Mouse (Mus musculus) C2C12 (cell line): ENCODE data around the gene Zkscan16. TPM values are rescaled to one million over a fixed set of nuclear protein-coding genes. Genes with fewer than 3 reads are reported as not detected.

Experiments used
- H3K27me3 ChIP-seq: one replicate; pipeline ENCODE4 v1.6.1; 2011; ENCODE audit not compliant: control insufficient read depth, insufficient read depth, insufficient read length
- H3K36me3 ChIP-seq: one replicate; pipeline ENCODE4 v1.6.1; 2011; ENCODE audit not compliant: control insufficient read depth, insufficient read depth
- H3K4me3 ChIP-seq: one replicate; pipeline ENCODE4 v1.5.1; 2011; ENCODE audit warnings: mild to moderate bottlenecking, control low read depth; ENCODE audit not compliant: poor library complexity, insufficient read depth, severe bottlenecking
- H3K79me2 ChIP-seq: one replicate; pipeline ENCODE4 v1.6.1; 2011; ENCODE audit not compliant: control insufficient read depth, insufficient read depth
- H3K79me3 ChIP-seq: one replicate; pipeline ENCODE4 v1.6.1; 2011; ENCODE audit warnings: low read depth, control low read depth
- H3ac ChIP-seq: one replicate; pipeline ENCODE3; 2011; ENCODE audit warnings: low read depth; ENCODE audit not compliant: control insufficient read depth, insufficient read length
- CEBPB ChIP-seq: IDR thresholded peaks from one replicate; pipeline ENCODE4 v1.6.1; 2011; ENCODE audit warnings: low read depth, mild to moderate bottlenecking, control low read depth, moderate library complexity
- CTCF ChIP-seq: IDR thresholded peaks from one replicate; pipeline ENCODE4 v1.5.1; 2011; ENCODE audit not compliant: control insufficient read depth, insufficient read depth, insufficient read length
- FOSL1 ChIP-seq: IDR thresholded peaks from one replicate; pipeline ENCODE4 v1.8.0; 2011; ENCODE audit warnings: mild to moderate bottlenecking, low read length; ENCODE audit not compliant: poor library complexity, insufficient read depth, severe bottlenecking
- MAX ChIP-seq: IDR thresholded peaks from one replicate; pipeline ENCODE4 v1.6.1; 2011; ENCODE audit warnings: mild to moderate bottlenecking, control low read depth
- MYOD1 ChIP-seq: IDR thresholded peaks from one replicate; pipeline ENCODE4 v1.6.1; 2011; ENCODE audit warnings: low read depth; ENCODE audit not compliant: control insufficient read depth, insufficient read length
- MYOG ChIP-seq: IDR thresholded peaks from one replicate; pipeline ENCODE4 v1.6.1; 2011; ENCODE audit not compliant: control insufficient read depth, insufficient read length; ENCODE audit errors: extremely low read depth
- USF1 ChIP-seq: IDR thresholded peaks from one replicate; pipeline ENCODE4 v1.6.1; 2011; ENCODE audit warnings: low read depth, mild to moderate bottlenecking, control low read depth, moderate library complexity
- long read RNA-seq, 2 experiments: library from polyadenylated mRNA; unstranded; transcript quantifications; one replicate each; pipeline ENCODE4 v2.0.0; 2019 to 2020
- polyA plus RNA-seq: library from polyadenylated mRNA; unstranded; fragments of >200 nt; fragmentation: generic; extraction: Trizol; gene quantifications from one replicate; pipeline ENCODE4 v1.2.1, GENCODE M21; 2012; ENCODE audit warnings: missing spikeins

Gene Zkscan16
- polyA plus RNA-seq: 0.01 TPM
- long read RNA-seq, experiment 1, partial matches to known transcripts: 1 of 1 reads
- long read RNA-seq, experiment 1, other reads (novel, unspliced or antisense): 0 of 1 reads
- long read RNA-seq, experiment 2: 0 reads

- no peak within 1 kb of the TSS for H3K4me3 ChIP-seq
- H3ac ChIP-seq: peak within 1 kb of the TSS; percentile 59
- TF ChIP-seq MYOG: no peak
- TF ChIP-seq USF1: no peak
- TF ChIP-seq FOSL1: no peak
- TF ChIP-seq MAX: no peak
- no peak for TF ChIP-seq CEBPB
- no peak for TF ChIP-seq MYOD1
- no peak for TF ChIP-seq CTCF
- no peaks in the 10 kb centered on the region for H3K79me3 ChIP-seq
- no peaks in the 10 kb centered on the region for H3K79me2 ChIP-seq
- peaks cover 26% of the 10 kb centered on the region for H3K27me3 ChIP-seq
- H3K36me3 ChIP-seq: no peaks in the 10 kb centered on the region
Observed at GRCm38 (mm10) chr4:58943420-58944205, at the start of gene Zkscan16. Zkscan16 (plus strand) TSS chr4:58943628.

- Histone ChIP-seq H3K27me3 (no peaks in the 10 kb centered on the region), H3ac (no peak overlapping the region), H3K4me3 (no peak overlapping the region), H3K36me3 (no peaks in the 10 kb centered on the region), H3K79me2 (peaks cover 99% of the 10 kb centered on the region), H3K79me3 (peaks cover 75% of the 10 kb centered on the region)
- TF ChIP-seq FOSL1 (no peak), USF1 (no peak), CTCF (no peak), MAX (no peak), MYOG (no peak)
Observed at GRCm38 (mm10) chr4:58894399-58894798, 49.0 kb upstream of the Zkscan16 start.

GRCm38 (mm10) chr4:58897436-58897835 lies 46.0 kb upstream of the Zkscan16 start:
- Histone ChIP-seq H3K79me3 (peaks cover 84% of the 10 kb centered on the region), H3ac (no peak overlapping the region), H3K36me3 (no peaks in the 10 kb centered on the region), H3K79me2 (peaks cover 99% of the 10 kb centered on the region), H3K27me3 (no peaks in the 10 kb centered on the region), H3K4me3 (no peak overlapping the region)
- no peak for TF ChIP-seq FOSL1

GRCm38 (mm10) chr4:58898318-58898717 lies 45.1 kb upstream of the Zkscan16 start:
- Histone ChIP-seq H3K27me3 (no peaks in the 10 kb centered on the region), H3ac (no peak overlapping the region), H3K36me3 (no peaks in the 10 kb centered on the region), H3K79me3 (peaks cover 86% of the 10 kb centered on the region), H3K79me2 (peaks cover 99% of the 10 kb centered on the region), H3K4me3 (no peak overlapping the region)
- no peak for TF ChIP-seq CTCF
- TF ChIP-seq MAX: no peak

- no peaks in the 10 kb centered on the region for H3K27me3 ChIP-seq
- H3ac ChIP-seq: no peak overlapping the region
- TF ChIP-seq MAX (no peak), CEBPB (no peak), MYOG (no peak), USF1 (no peak), FOSL1 (no peak), CTCF (no peak), MYOD1 (no peak)
- H3K79me2 ChIP-seq: peaks cover 100% of the 10 kb centered on the region
- no peak overlapping the region for H3K4me3 ChIP-seq
- peaks cover 90% of the 10 kb centered on the region for H3K79me3 ChIP-seq
- no peaks in the 10 kb centered on the region for H3K36me3 ChIP-seq
Observed at GRCm38 (mm10) chr4:58907453-58907852, 36.0 kb upstream of the Zkscan16 start.

- H3K27me3 ChIP-seq: no peaks in the 10 kb centered on the region
- H3K79me2 ChIP-seq: peaks cover 76% of the 10 kb centered on the region
- TF ChIP-seq MAX: no peak
- no peak for TF ChIP-seq MYOG
- no peak for TF ChIP-seq CTCF
- no peak for TF ChIP-seq MYOD1
- TF ChIP-seq FOSL1: no peak
- peak; percentile 52 for TF ChIP-seq CEBPB
- TF ChIP-seq USF1: no peak
- H3K36me3 ChIP-seq: no peaks in the 10 kb centered on the region
- peaks cover 62% of the 10 kb centered on the region for H3K79me3 ChIP-seq
- H3ac ChIP-seq: peak overlapping the region; percentile 95
- peak overlapping the region; percentile 82 for H3K4me3 ChIP-seq
Observed at GRCm38 (mm10) chr4:58910175-58911068, 33.0 kb upstream of the Zkscan16 start.
